Mouse (Mus musculus): ENCODE measurements around the gene Gm49395. TPM values are rescaled to one million over a fixed set of nuclear protein-coding genes. Genes with fewer than 3 reads are reported as not detected.
A peak's percentile ranks its signal among the peaks of the same experiment; 100 is the strongest.

Gm49395 gene
- polyA plus RNA-seq, 1 experiment from 2014 or later: 1.8 TPM

- Histone ChIP-seq H3K4me2 (ENCODE audit: low read length) (no peak overlapping the region), H3K9ac (ENCODE audit: low read depth, low read length) (no peak overlapping the region), H3K9me3 (replicated peaks; ENCODE audit: control insufficient read depth, low read length, poor library complexity, severe bottlenecking) (no peaks in the 10 kb centered on the region), H3K4me1 (ENCODE audit: control insufficient read depth, insufficient read depth, low read length) (no peaks in the 10 kb centered on the region), H3K4me3 (ENCODE audit: low read depth, low read length) (no peak overlapping the region), H3K36me3 (ENCODE audit: control insufficient read depth, insufficient read depth, low read length) (no peaks in the 10 kb centered on the region), H3K27ac (ENCODE audit: low read length) (no peak overlapping the region), H3K27me3 (ENCODE audit: control insufficient read depth, insufficient read depth, low read depth, low read length) (no peaks in the 10 kb centered on the region)
- WGBS: 85% methylated on average over 8 of the region's 8 CpGs
- ATAC-seq: no peak
Measured at GRCm38 (mm10) chr13:115107436-115107835, 5.7 kb upstream of the Gm49395 start.

GRCm38 (mm10) chr13:115106183-115106582, 4.5 kb upstream of the Gm49395 start:
- H3K4me3 ChIP-seq (ENCODE audit: low read depth, low read length): no peak overlapping the region
- ATAC-seq: no peak
- H3K9ac ChIP-seq (ENCODE audit: low read depth, low read length): no peak overlapping the region
- H3K27ac ChIP-seq (ENCODE audit: low read length): no peak overlapping the region
- no peaks in the 10 kb centered on the region for H3K36me3 ChIP-seq (ENCODE audit: control insufficient read depth, insufficient read depth, low read length)
- no peaks in the 10 kb centered on the region for H3K9me3 ChIP-seq (replicated peaks; ENCODE audit: control insufficient read depth, low read length, poor library complexity, severe bottlenecking)
- H3K4me1 ChIP-seq (ENCODE audit: control insufficient read depth, insufficient read depth, low read length): peaks cover 7% of the 10 kb centered on the region; the same call in 1 of the 2 replicates
- H3K4me2 ChIP-seq (ENCODE audit: low read length): no peak overlapping the region
- WGBS: 89% methylated on average over 10 of the region's 10 CpGs
- H3K27me3 ChIP-seq (ENCODE audit: control insufficient read depth, insufficient read depth, low read depth, low read length): peaks cover 3% of the 10 kb centered on the region; the same call in 1 of the 2 replicates

DNA sequence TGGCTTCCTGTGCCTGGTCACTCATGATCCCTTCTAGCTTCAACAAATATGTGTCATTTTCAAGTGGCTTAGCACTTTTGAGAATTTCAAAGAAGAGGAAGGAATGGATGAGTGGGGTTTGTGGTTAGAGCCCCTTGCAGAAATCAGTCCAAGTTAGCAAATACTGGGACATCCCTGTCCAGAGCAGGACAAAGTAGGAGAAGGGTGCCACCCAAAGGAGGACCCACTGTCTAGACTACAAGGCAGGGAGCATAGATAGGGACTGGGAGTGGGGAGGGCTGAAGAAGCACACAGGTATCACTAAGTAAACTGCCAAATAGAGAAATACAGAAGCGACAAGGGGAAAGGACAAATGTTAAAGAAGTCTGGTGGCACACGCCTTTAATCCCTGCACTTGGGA, 1.0 kb upstream of the Gm49395 start:
- Histone ChIP-seq H3K4me3 (ENCODE audit: low read depth, low read length) (no peak overlapping the region), H3K4me2 (ENCODE audit: low read length) (no peak overlapping the region), H3K36me3 (ENCODE audit: control insufficient read depth, insufficient read depth, low read length) (no peaks in the 10 kb centered on the region), H3K4me1 (ENCODE audit: control insufficient read depth, insufficient read depth, low read length) (peaks cover 9% of the 10 kb centered on the region; the same call in 1 of the 2 replicates), H3K9me3 (replicated peaks; ENCODE audit: control insufficient read depth, low read length, poor library complexity, severe bottlenecking) (no peaks in the 10 kb centered on the region), H3K27me3 (ENCODE audit: control insufficient read depth, insufficient read depth, low read depth, low read length) (peaks cover 16% of the 10 kb centered on the region), H3K27ac (ENCODE audit: low read length) (no peak overlapping the region), H3K9ac (ENCODE audit: low read depth, low read length) (no peak overlapping the region)
- no peak for ATAC-seq
- WGBS: 97% methylated on average over 2 of the region's 2 CpGs

GRCm38 (mm10) chr13:115100381-115101177, 1.1 kb downstream of the Gm49395 start:
- Histone ChIP-seq H3K27ac (ENCODE audit: low read length) (no peak overlapping the region), H3K9ac (ENCODE audit: low read depth, low read length) (no peak overlapping the region)

DNA sequence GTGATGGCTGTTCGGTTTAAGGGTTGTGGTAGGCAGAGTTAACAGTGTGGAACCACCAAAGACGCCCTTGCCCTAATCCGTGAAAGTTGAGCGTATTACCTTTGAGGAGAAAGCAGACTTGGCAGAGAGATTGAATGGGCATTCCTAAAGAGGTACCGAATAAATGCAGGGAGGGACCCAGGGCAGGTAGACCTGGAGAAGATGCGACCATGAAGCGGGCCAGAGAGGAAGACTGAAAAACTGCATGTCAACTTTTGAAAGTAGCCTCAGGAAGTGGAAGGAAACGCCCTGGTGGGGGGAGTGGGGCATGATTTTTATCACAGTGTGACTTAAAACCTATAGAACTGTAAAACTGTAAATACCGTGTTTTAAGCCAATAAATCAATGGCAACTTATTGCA, 2.3 kb downstream of the Gm49395 start:
- H3K27me3 ChIP-seq (ENCODE audit: control insufficient read depth, insufficient read depth, low read depth, low read length): peaks cover 16% of the 10 kb centered on the region
- WGBS: 84% methylated on average over 9 of the region's 9 CpGs
- H3K4me1 ChIP-seq (ENCODE audit: control insufficient read depth, insufficient read depth, low read length): peaks cover 9% of the 10 kb centered on the region; the same call in 1 of the 2 replicates
- no peak overlapping the region for H3K9ac ChIP-seq (ENCODE audit: low read depth, low read length)
- no peak overlapping the region for H3K4me3 ChIP-seq (ENCODE audit: low read depth, low read length)
- no peak for ATAC-seq
- no peaks in the 10 kb centered on the region for H3K9me3 ChIP-seq (replicated peaks; ENCODE audit: control insufficient read depth, low read length, poor library complexity, severe bottlenecking)
- no peak overlapping the region for H3K4me2 ChIP-seq (ENCODE audit: low read length)
- no peaks in the 10 kb centered on the region for H3K36me3 ChIP-seq (ENCODE audit: control insufficient read depth, insufficient read depth, low read length)
- no peak overlapping the region for H3K27ac ChIP-seq (ENCODE audit: low read length)

More at GRCm38 (mm10) chr13:115100381-115101177, 1.1 kb downstream of the Gm49395 start:
- peaks cover 16% of the 10 kb centered on the region for H3K27me3 ChIP-seq (ENCODE audit: control insufficient read depth, insufficient read depth, low read depth, low read length)
- no peaks in the 10 kb centered on the region for H3K9me3 ChIP-seq (replicated peaks; ENCODE audit: control insufficient read depth, low read length, poor library complexity, severe bottlenecking)
- peak overlapping the region; percentile 77 for H3K4me2 ChIP-seq (ENCODE audit: low read length)
- peak overlapping the region; percentile 49 for H3K4me3 ChIP-seq (ENCODE audit: low read depth, low read length)
- 30% methylated on average over 11 of the region's 11 CpGs for WGBS
- ATAC-seq: no peak
- no peaks in the 10 kb centered on the region for H3K36me3 ChIP-seq (ENCODE audit: control insufficient read depth, insufficient read depth, low read length)
- H3K4me1 ChIP-seq (ENCODE audit: control insufficient read depth, insufficient read depth, low read length): peaks cover 9% of the 10 kb centered on the region; the same call in 1 of the 2 replicates

DNA sequence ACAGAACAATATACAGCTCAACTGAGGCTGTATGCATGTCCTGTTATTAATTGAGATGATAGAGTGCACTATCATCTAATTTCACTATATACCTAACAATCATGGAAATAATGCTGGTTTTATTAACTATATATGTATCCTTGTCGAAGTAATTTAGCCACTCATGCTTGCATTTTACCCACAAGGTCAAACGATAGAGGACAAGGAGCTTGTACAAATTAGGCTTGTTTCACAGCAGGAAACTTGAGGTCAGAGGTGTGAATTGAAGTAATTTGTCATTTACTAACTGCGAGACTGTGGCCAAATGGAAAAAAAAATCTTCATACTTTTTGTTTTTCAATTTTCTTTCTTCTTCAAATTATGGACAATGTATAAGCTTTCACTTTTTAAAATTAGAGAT, 3.5 kb downstream of the Gm49395 start:
- no peak overlapping the region for H3K4me3 ChIP-seq (ENCODE audit: low read depth, low read length)
- no peak for ATAC-seq

DNA sequence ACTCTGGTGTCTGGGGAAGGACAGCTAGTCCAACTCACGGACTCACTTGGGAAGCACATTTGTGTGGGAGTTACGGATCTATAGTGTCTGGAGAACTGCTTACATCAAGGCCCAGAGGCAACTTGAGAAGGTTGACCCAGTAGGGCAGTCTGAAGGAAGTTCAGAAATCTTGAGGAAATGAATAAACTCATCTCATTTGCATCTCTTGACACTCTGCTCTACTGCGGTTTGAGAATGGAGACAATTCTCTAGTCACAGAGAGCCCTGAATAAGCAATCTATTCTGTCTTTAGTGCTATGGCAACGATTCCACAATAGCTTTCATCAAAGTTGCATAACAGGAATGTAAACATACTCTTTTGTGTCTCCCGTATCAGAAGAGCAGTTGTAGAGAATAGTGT, 4.8 kb downstream of the Gm49395 start:
- Histone ChIP-seq H3K27ac (ENCODE audit: low read length) (no peak overlapping the region), H3K9me3 (replicated peaks; ENCODE audit: control insufficient read depth, low read length, poor library complexity, severe bottlenecking) (no peaks in the 10 kb centered on the region), H3K27me3 (ENCODE audit: control insufficient read depth, insufficient read depth, low read depth, low read length) (peaks cover 16% of the 10 kb centered on the region), H3K4me1 (ENCODE audit: control insufficient read depth, insufficient read depth, low read length) (peaks cover 6% of the 10 kb centered on the region; the same call in 1 of the 2 replicates), H3K4me3 (ENCODE audit: low read depth, low read length) (no peak overlapping the region), H3K4me2 (ENCODE audit: low read length) (no peak overlapping the region), H3K9ac (ENCODE audit: low read depth, low read length) (no peak overlapping the region), H3K36me3 (ENCODE audit: control insufficient read depth, insufficient read depth, low read length) (no peaks in the 10 kb centered on the region)
- no peak for ATAC-seq
- WGBS: 51% methylated on average over 5 of the region's 5 CpGs

More for the DNA sequence above, 3.5 kb downstream of the Gm49395 start:
- 83% methylated on average over 3 of the region's 3 CpGs for WGBS
- Histone ChIP-seq H3K4me1 (ENCODE audit: control insufficient read depth, insufficient read depth, low read length) (peaks cover 9% of the 10 kb centered on the region; the same call in 1 of the 2 replicates), H3K27me3 (ENCODE audit: control insufficient read depth, insufficient read depth, low read depth, low read length) (peaks cover 16% of the 10 kb centered on the region), H3K9me3 (replicated peaks; ENCODE audit: control insufficient read depth, low read length, poor library complexity, severe bottlenecking) (no peaks in the 10 kb centered on the region), H3K36me3 (ENCODE audit: control insufficient read depth, insufficient read depth, low read length) (no peaks in the 10 kb centered on the region), H3K9ac (ENCODE audit: low read depth, low read length) (no peak overlapping the region), H3K27ac (ENCODE audit: low read length) (no peak overlapping the region), H3K4me2 (ENCODE audit: low read length) (no peak overlapping the region)

- peaks cover 12% of the 10 kb centered on the region for H3K27me3 ChIP-seq (ENCODE audit: control insufficient read depth, insufficient read depth, low read depth, low read length)
- H3K27ac ChIP-seq (ENCODE audit: low read length): no peak overlapping the region
- H3K4me1 ChIP-seq (ENCODE audit: control insufficient read depth, insufficient read depth, low read length): peaks cover 3% of the 10 kb centered on the region; the same call in 1 of the 2 replicates
- 66% methylated on average over 2 of the region's 2 CpGs for WGBS
- no peaks in the 10 kb centered on the region for H3K36me3 ChIP-seq (ENCODE audit: control insufficient read depth, insufficient read depth, low read length)
- no peak overlapping the region for H3K9ac ChIP-seq (ENCODE audit: low read depth, low read length)
- H3K4me3 ChIP-seq (ENCODE audit: low read depth, low read length): no peak overlapping the region
- no peaks in the 10 kb centered on the region for H3K9me3 ChIP-seq (replicated peaks; ENCODE audit: control insufficient read depth, low read length, poor library complexity, severe bottlenecking)
- no peak for ATAC-seq
- H3K4me2 ChIP-seq (ENCODE audit: low read length): no peak overlapping the region
Measured at GRCm38 (mm10) chr13:115096216-115096615, 5.5 kb downstream of the Gm49395 start.

DNA sequence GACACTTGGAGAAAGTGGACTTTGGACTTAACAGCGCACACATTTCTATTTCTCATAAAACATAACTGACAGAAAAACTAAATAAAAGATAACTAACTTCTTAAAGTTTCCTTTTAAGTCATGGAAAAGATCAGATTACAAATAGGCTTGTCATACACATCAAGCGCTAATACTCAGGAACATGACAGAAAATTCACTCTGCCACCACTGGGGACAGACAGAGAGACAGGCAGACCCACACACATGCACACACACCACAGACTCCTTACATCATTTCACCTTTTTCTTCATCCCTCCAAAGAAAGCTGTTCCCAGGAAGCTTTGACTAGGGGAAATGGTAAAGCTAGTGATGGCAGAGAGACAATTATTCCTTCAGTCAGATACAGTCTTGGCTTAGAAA, 6.3 kb downstream of the Gm49395 start:
- Histone ChIP-seq H3K4me2 (ENCODE audit: low read length) (no peak overlapping the region), H3K9me3 (replicated peaks; ENCODE audit: control insufficient read depth, low read length, poor library complexity, severe bottlenecking) (no peaks in the 10 kb centered on the region), H3K4me1 (ENCODE audit: control insufficient read depth, insufficient read depth, low read length) (peaks cover 4% of the 10 kb centered on the region; the same call in 1 of the 2 replicates), H3K4me3 (ENCODE audit: low read depth, low read length) (no peak overlapping the region), H3K27ac (ENCODE audit: low read length) (no peak overlapping the region), H3K9ac (ENCODE audit: low read depth, low read length) (no peak overlapping the region), H3K36me3 (ENCODE audit: control insufficient read depth, insufficient read depth, low read length) (no peaks in the 10 kb centered on the region), H3K27me3 (ENCODE audit: control insufficient read depth, insufficient read depth, low read depth, low read length) (peaks cover 11% of the 10 kb centered on the region)
- no peak for ATAC-seq
- WGBS: 95% methylated on average over 2 of the region's 2 CpGs
